Mouse (Mus musculus) erythroid progenitor cell, adult 5-6 weeks (primary cell): ENCODE results near the gene Insig2. TPM values are rescaled to one million over a fixed set of nuclear protein-coding genes. Genes with fewer than 3 reads are reported as not detected.

ENCODE experiments used
- total RNA-seq, 2 experiments: library from RNA; stranded (forward) in 1 of 2; stranded (reverse) in 1 of 2; fragments of 150-400 nt in 1 of 2; fragments of 186-747, 209-891 nt in 1 of 2; gene quantifications; 2 replicates each; pipeline versions ENCODE4 v1.2.3 to v1.2.4; 2015 to 2017; ENCODE audit warnings: low replicate concordance in 2 of 2

The Insig2 gene
- total RNA-seq, 2 experiments from 2014 or later: 10.5 to 18.9 TPM

Other genes with a start within 250 kb of the Insig2 start
- gene Ccdc93, start 98.5 kb upstream of the Insig2 start, total RNA-seq (2015; ENCODE audit: low replicate concordance): 1.7 and 1.8 TPM in 2 replicates
- 2.1 and 4.4 TPM in 2 replicates for gene Ccdc93, start 98.5 kb upstream of the Insig2 start, total RNA-seq (2017; ENCODE audit: low replicate concordance)
- not detected in 2 replicates for gene Htr5b, start 195.9 kb upstream of the Insig2 start, total RNA-seq (2015; ENCODE audit: low replicate concordance)
- gene Htr5b, start 195.9 kb upstream of the Insig2 start, total RNA-seq (2017; ENCODE audit: low replicate concordance): not detected in 2 replicates
- 35.0 and 43.6 TPM in 2 replicates for gene Ddx18, start 235.4 kb upstream of the Insig2 start, total RNA-seq (2015; ENCODE audit: low replicate concordance)
- 7.3 and 13.7 TPM in 2 replicates for gene Ddx18, start 235.4 kb upstream of the Insig2 start, total RNA-seq (2017; ENCODE audit: low replicate concordance)